Mouse (Mus musculus) intestine, embryonic 15.5 days (tissue): Measurements from ENCODE around the gene Sox3. TPM values are rescaled to one million over a fixed set of nuclear protein-coding genes. Genes with fewer than 3 reads are reported as not detected.

ENCODE experiments used
- ATAC-seq: fragments of 200-750 bp; cut with Nextera tagmentation; 2 replicates; pipeline ENCODE4 v1.8.0; 2017; ENCODE audit warnings: moderate TSS enrichment, moderate library complexity
- H3K27ac ChIP-seq: fragments of 300-500 bp; sonication (generic); 2 replicates; pipeline ENCODE4 v1.5.1; 2015; ENCODE audit warnings: mild to moderate bottlenecking, inconsistent platforms
- H3K27me3 ChIP-seq: fragments of 300-500 bp; sonication (generic); replicated peaks from 2 replicates; pipeline ENCODE4 v1.6.1; 2015; ENCODE audit warnings: inconsistent platforms
- H3K36me3 ChIP-seq: fragments of 300-500 bp; sonication (generic); 2 replicates; pipeline ENCODE4 v1.6.1; 2015; ENCODE audit warnings: inconsistent platforms
- H3K4me1 ChIP-seq: fragments of 300-500 bp; sonication (generic); replicated peaks from 2 replicates; pipeline ENCODE4 v1.6.1; 2015; ENCODE audit warnings: inconsistent platforms
- H3K4me2 ChIP-seq: fragments of 300-500 bp; sonication (generic); replicated peaks from 2 replicates; pipeline ENCODE4 v1.6.1; 2015; ENCODE audit warnings: mild to moderate bottlenecking, inconsistent platforms
- H3K4me3 ChIP-seq: fragments of 300-500 bp; sonication (generic); replicated peaks from 2 replicates; pipeline ENCODE4 v1.5.1; 2015; ENCODE audit warnings: inconsistent platforms
- H3K9ac ChIP-seq: fragments of 300-500 bp; sonication (generic); 2 replicates; pipeline ENCODE4 v1.6.1; 2015; ENCODE audit warnings: inconsistent platforms
- H3K9me3 ChIP-seq: fragments of 300-500 bp; sonication (generic); 2 replicates; pipeline ENCODE4 v1.6.1; 2016; ENCODE audit warnings: inconsistent platforms
- WGBS: fragments of 180-500 bp; shearing (Covaris S2); methylation state at CpG from one replicate; pipeline ENCODE4 v1.1.7; 2015; 5-methylcytosine and 5-hydroxymethylcytosine counted together
- polyA plus RNA-seq: library from polyadenylated mRNA; unstranded; fragments of >200 nt; fragmentation: Nextera tagmentation; extraction: Ambion mirVana; gene quantifications from 2 replicates; pipeline ENCODE4 v1.2.1, GENCODE M21; 2015

Sox3 gene
- polyA plus RNA-seq = not detected in 2 replicates

DNA sequence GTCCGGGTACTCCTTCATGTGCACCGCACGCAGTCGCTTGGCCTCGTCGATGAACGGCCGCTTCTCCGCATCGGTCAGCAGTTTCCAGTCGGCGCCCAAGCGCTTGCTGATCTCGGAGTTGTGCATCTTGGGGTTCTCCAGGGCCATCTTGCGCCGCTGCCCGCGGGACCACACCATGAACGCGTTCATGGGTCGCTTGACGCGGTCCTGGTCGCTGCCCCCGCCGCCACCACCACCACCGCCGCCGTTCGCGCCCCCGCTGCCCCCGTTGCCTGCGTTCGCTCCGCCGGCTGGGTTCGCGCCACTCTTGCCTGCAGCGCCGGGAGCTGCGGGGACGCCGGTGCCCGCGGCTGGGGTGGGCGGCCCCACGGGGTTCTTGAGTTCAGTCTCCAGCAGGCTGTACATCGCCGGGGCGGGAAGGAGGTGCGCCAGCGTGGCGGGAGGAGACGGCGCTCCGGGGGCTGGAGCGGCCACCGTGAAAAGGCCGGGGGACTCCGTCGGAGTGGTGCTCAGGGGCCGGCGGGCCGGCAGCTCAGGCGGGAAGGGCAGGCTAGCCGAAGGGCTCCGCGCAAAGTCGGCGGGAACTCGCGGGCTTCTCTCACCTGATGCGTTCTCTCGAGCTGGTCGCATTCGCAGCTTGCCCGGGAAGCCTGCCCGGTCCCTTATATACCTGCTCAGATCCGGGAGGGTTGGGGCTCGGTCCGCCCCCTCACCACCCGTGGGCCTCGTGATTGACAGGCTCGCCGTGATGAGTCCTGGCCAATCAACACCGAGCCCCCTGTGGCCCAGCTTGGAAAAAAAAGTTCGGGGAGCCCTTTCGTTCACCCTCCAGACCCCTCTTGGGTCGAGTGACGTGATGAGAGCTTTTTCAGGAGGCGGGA lies at the start of gene Sox3:
TSS of gene Sox3 (minus strand) at position 630 of the 881 bp plus-strand sequence.
- Histone ChIP-seq H3K27me3 (peaks cover 57% of the 10 kb centered on the region), H3K27ac (no peak within 1 kb of the TSS), H3K9me3 (no peaks in the 10 kb centered on the region), H3K36me3 (no peaks in the 10 kb centered on the region), H3K4me1 (0 out of 2 replicates have a peak, but pooled peaks cover 3% of the 10 kb centered on the region), H3K4me2 (peak within 1 kb of the TSS; percentile 85), H3K4me3 (peak within 1 kb of the TSS; percentile 41), H3K9ac (no peak within 1 kb of the TSS)
- peak; percentile 31 for ATAC-seq
- 20% methylated on average over 90 of the region's 92 CpGs for WGBS

DNA sequence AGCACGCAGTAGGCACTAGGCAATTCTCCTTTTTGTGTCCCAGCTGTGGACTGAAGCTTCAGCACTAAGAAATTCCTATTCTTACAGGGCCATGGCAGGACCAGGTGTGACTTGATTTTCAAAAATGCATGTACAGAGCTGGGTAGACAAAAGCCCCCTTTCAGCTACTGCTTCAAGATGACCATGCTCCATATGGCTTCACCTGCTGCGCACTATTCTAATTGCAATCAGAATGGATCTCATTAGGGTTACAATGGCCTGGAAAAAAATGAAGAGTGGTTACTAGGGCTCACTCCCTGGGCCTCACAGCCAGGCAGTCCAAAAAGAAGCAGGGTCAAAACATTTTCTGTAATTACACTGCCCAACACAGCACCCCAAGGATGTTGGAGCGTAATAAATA lies 47.0 kb upstream of the Sox3 start:
- ATAC-seq = no peak
- no peak overlapping the region for H3K9ac ChIP-seq

DNA sequence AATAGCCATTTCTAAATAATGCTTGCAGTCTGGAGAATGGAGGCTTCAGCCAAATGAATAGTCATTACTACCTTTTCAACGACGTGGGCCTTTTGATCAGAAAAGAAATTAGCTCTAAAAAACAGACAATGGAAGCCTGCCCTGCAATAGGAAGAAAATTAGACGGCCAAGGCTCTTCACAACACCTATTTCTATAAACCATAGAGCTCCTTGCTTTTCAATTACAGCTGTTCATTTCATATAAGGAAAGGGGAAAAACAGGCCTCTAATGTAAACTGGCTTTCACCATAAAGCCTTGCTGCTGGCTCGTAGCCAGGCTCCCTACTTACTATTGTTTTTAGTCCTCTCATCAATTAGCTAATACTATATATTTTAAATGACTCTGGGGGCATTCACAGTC lies 6.3 kb upstream of the Sox3 start:
- WGBS = 40% methylated on average over 4 of the region's 4 CpGs
- Histone ChIP-seq H3K4me1 (no peaks in the 10 kb centered on the region), H3K27me3 (peaks cover 23% of the 10 kb centered on the region)

More for the DNA sequence above, 47.0 kb upstream of the Sox3 start:
- Histone ChIP-seq H3K4me3 (no peak overlapping the region), H3K36me3 (no peaks in the 10 kb centered on the region), H3K4me2 (no peak overlapping the region), H3K4me1 (no peaks in the 10 kb centered on the region), H3K9me3 (no peaks in the 10 kb centered on the region), H3K27ac (no peak overlapping the region), H3K27me3 (no peaks in the 10 kb centered on the region)
- WGBS = 88% methylated on average over 3 of the region's 3 CpGs

DNA sequence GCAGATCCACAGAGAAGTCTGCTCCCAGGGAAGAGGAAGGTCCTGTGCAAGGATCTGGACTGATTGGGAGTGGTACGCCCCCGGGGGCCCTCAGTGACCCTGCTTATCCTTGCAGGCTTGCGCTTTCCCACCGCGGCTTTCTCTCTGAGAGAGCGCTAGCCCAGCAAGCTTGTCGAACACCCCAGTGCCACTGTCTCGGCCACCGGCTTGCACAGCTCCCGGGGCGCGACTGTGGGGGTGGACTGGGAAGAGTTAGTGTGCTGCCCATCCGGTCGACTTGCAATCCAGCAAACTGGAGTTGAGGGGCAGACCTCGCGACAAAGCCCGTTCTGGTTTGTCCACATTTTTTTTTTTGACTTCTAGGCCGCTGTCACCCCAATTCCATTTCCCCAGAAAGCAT lies 5.4 kb upstream of the Sox3 start:
- H3K27me3 ChIP-seq = peaks cover 33% of the 10 kb centered on the region
- H3K9ac ChIP-seq = no peak overlapping the region
- H3K4me2 ChIP-seq = no peak overlapping the region
- WGBS = 15% methylated on average over 18 of the region's 18 CpGs
- no peaks in the 10 kb centered on the region for H3K36me3 ChIP-seq
- no peak for ATAC-seq
- no peaks in the 10 kb centered on the region for H3K9me3 ChIP-seq
- H3K27ac ChIP-seq = no peak overlapping the region
- no peaks in the 10 kb centered on the region for H3K4me1 ChIP-seq
- H3K4me3 ChIP-seq = no peak overlapping the region

More for the DNA sequence above, 6.3 kb upstream of the Sox3 start:
- no peak overlapping the region for H3K4me3 ChIP-seq
- H3K9me3 ChIP-seq = no peaks in the 10 kb centered on the region
- no peak overlapping the region for H3K4me2 ChIP-seq
- no peaks in the 10 kb centered on the region for H3K36me3 ChIP-seq
- no peak overlapping the region for H3K27ac ChIP-seq
- no peak for ATAC-seq
- no peak overlapping the region for H3K9ac ChIP-seq

DNA sequence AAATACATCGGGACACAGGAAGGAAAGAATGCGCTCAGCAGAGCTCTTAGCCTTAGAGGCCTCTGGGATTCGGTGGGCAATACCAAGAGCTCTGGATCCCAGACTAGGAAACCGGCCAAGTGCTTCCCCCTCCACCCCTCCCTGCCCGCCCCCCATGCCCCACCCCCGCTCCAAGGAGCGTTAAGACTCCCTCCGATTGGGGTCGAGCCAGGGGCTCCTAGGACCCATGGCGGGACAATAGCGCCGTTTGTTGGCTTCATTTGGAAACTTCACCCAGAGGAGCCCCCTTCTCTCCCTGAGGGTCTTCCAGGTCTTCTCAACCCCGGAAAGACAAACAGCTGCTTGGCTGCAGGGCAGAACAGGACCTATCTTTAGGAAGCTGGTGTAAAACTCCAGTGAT lies 3.1 kb upstream of the Sox3 start:
- H3K9ac ChIP-seq = no peak overlapping the region
- no peak overlapping the region for H3K4me2 ChIP-seq
- peaks cover 50% of the 10 kb centered on the region for H3K27me3 ChIP-seq
- no peaks in the 10 kb centered on the region for H3K9me3 ChIP-seq
- H3K4me1 ChIP-seq = 0 out of 2 replicates have a peak, but pooled peaks cover 3% of the 10 kb centered on the region
- H3K4me3 ChIP-seq = no peak overlapping the region
- ATAC-seq = no peak
- WGBS = 13% methylated on average over 12 of the region's 13 CpGs
- no peaks in the 10 kb centered on the region for H3K36me3 ChIP-seq
- H3K27ac ChIP-seq = no peak overlapping the region

DNA sequence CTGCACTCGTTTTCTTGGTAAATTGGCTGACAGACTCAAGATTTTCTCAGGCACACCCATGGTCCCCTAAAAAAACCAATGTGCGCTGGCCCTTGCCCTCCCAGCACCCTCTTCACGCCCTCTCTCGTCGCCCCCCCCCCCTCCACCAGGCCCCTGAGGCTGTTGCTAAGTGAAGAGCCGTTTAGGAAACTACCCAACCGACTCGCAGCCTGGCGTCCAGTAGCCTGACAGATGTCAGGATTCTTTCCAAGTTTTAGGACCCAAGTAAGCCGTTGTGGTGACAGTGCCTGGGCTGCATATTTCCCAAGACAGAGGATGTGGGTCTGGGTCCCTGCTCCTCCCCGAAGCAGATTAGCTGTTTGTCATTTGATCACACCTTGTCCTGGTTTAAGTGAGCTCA lies 2.2 kb upstream of the Sox3 start:
- Histone ChIP-seq H3K4me2 (no peak overlapping the region), H3K27me3 (peaks cover 53% of the 10 kb centered on the region), H3K9ac (no peak overlapping the region), H3K27ac (no peak overlapping the region), H3K4me1 (0 out of 2 replicates have a peak, but pooled peaks cover 3% of the 10 kb centered on the region), H3K9me3 (no peaks in the 10 kb centered on the region), H3K36me3 (no peaks in the 10 kb centered on the region), H3K4me3 (no peak overlapping the region)
- ATAC-seq = no peak
- 13% methylated on average over 11 of the region's 11 CpGs for WGBS

DNA sequence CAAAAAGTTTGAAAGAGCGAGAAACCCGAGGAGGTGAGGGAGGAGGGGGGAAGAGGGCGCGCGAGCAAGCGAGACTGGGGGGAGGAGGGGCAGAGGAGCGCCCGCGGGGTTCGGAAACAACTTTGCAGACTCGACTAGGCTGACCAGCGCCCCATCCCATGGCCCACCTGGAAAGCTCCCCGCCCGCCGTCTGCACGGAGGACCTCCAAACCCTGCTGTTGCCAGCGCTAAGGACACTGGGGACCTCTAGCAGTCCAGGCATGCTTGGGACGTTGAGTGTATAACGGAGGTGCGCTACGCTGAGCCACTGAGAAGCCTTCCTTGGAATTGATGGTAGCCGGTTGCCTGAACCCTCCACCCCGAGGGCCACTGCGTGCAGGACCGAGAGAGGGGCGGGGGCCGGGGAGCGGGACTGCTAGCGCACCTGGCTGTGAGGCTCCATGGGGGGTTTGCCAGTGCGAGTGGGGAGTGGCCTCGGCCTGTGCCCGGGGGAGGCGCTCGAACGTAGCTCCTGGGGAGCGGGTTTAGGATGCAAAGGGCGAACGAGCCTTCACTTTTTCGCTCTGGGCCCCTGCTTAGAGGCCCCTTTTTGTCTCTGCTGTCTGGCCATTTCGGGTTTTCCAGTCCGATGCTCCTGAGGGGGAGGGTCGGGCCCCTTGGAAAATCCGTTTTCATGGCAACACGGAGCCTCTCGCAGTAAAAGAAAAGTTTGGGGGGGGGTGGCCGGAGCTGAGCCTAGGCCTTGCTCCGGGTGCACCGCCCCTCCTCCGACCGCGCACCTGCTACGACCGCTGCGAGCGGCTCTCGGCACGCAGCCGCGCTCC lies 702 bp upstream of the Sox3 start:
- peak overlapping the region; percentile 85 for H3K4me2 ChIP-seq
- H3K36me3 ChIP-seq = no peaks in the 10 kb centered on the region
- H3K27ac ChIP-seq = no peak overlapping the region
- no peaks in the 10 kb centered on the region for H3K9me3 ChIP-seq
- no peak overlapping the region for H3K9ac ChIP-seq
- 0 out of 2 replicates have a peak, but pooled peaks cover 3% of the 10 kb centered on the region for H3K4me1 ChIP-seq
- WGBS = 18% methylated on average over 55 of the region's 59 CpGs
- ATAC-seq = peak; percentile 56
- peak overlapping the region; percentile 10; the same call in 1 of the 2 replicates for H3K4me3 ChIP-seq
- peaks cover 54% of the 10 kb centered on the region for H3K27me3 ChIP-seq

DNA sequence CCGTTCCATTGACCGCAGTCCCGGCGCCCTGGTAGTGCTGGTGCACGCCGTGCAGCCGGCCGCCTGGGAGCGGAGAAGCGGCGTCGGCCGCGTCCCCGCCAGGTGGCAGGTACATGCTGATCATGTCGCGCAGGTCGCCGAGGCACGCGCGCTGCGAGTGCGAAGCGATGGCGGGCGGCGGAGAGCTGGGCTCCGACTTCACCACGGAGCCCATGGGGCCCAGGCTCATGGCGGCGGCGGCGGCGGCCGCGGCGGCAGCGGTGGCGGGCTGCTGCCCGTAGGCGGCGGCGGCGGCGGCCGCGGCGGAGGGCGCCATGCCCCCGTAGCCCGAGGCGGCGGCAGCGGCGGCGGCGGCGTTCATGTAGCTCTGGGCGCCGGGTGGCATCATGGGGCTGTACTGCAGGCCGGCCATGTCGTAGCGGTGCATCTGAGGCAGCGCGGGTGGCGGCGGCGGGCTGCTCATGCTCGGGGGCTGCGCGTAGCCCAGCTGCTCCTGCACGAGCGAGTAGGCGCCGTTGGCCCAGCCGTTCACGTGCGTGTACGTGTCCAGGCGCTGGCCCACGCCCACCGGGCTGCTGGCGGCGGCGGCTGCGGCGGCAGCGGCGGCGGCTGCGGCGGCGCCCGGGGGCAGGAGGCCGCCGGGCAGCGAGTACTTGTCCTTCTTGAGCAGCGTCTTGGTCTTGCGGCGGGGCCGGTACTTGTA lies 981 bp downstream of the Sox3 start:
- H3K27ac ChIP-seq = no peak overlapping the region
- peak overlapping the region; percentile 85 for H3K4me2 ChIP-seq
- 0 out of 2 replicates have a peak overlapping the region, but pooled peaks have one; percentile 10 for H3K9ac ChIP-seq
- ATAC-seq = peak; percentile 66
- H3K27me3 ChIP-seq = peaks cover 56% of the 10 kb centered on the region
- no peaks in the 10 kb centered on the region for H3K9me3 ChIP-seq
- no peaks in the 10 kb centered on the region for H3K36me3 ChIP-seq
- peak overlapping the region; percentile 41 for H3K4me3 ChIP-seq
- WGBS = 21% methylated on average over 69 of the region's 102 CpGs
- 0 out of 2 replicates have a peak, but pooled peaks cover 3% of the 10 kb centered on the region for H3K4me1 ChIP-seq

DNA sequence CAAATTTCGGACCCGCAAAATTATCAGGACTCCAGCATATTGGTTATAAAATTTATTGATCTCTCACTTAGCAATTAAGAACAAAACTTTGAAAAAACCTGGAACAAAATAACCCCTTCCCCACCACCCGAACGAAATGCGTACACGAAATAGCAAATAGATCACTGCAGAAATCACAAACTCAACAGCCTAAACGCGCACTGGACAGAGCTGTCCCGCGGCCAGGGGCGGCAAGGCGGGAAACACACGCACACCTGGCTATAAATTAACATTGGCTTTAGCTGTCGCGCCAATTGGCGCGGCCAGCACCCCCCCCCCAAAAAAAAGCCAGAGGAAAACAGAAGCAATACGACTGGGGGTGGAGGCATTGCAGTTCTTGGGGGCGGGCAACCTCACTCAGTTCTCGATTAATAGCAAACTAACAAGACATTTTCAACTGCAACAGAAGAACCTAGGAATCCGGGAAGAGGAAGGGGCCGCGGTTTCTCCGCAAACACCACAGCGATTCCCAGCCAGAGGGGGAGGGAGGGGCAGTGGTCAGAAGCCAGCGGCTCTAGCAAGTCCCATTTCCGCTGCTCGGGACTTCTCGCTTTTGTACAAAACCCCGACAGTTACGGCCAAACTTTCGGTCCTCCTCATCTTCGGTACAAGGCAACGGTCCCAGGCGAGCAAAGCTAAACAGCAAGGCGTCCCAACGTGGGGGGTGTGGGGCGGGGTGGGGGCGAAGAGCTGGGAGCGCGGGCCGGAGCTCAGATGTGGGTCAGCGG lies 1.7 kb downstream of the Sox3 start:
- peaks cover 49% of the 10 kb centered on the region for H3K27me3 ChIP-seq
- 20% methylated on average over 43 of the region's 43 CpGs for WGBS
- ATAC-seq = no peak; the same call in 1 of the 2 replicates

DNA sequence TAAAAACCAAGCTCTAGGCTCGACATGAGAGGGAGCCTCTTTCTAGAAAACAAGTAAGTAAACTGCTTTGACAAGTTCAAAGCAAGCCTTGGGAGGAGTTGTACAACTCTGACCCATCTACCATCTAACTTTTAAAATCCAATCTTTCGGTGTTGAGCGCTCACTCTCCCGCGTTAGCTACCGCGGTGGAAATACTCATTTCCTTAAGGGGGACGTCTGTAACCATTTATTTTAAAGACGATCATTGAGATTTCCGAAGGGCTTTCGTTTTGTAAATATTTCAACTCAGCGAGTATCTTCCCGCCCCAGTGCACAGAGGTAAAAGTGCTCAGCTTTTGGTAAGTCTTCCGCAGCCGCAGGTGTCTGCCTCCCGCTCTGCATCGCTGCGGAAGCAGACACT lies 2.6 kb downstream of the Sox3 start:
- Histone ChIP-seq H3K4me2 (0 out of 2 replicates have a peak overlapping the region, but pooled peaks have one; percentile 22), H3K9ac (no peak overlapping the region), H3K9me3 (no peaks in the 10 kb centered on the region), H3K4me3 (no peak overlapping the region), H3K27ac (no peak overlapping the region), H3K36me3 (no peaks in the 10 kb centered on the region), H3K4me1 (0 out of 2 replicates have a peak, but pooled peaks cover 3% of the 10 kb centered on the region), H3K27me3 (peaks cover 46% of the 10 kb centered on the region)
- no peak for ATAC-seq
- WGBS = 18% methylated on average over 18 of the region's 18 CpGs

More for the DNA sequence above, 1.7 kb downstream of the Sox3 start:
- peak overlapping the region; percentile 41 for H3K4me3 ChIP-seq
- no peaks in the 10 kb centered on the region for H3K9me3 ChIP-seq
- 0 out of 2 replicates have a peak, but pooled peaks cover 3% of the 10 kb centered on the region for H3K4me1 ChIP-seq
- H3K4me2 ChIP-seq = peak overlapping the region; percentile 85
- H3K9ac ChIP-seq = no peak overlapping the region
- H3K36me3 ChIP-seq = no peaks in the 10 kb centered on the region
- no peak overlapping the region for H3K27ac ChIP-seq

DNA sequence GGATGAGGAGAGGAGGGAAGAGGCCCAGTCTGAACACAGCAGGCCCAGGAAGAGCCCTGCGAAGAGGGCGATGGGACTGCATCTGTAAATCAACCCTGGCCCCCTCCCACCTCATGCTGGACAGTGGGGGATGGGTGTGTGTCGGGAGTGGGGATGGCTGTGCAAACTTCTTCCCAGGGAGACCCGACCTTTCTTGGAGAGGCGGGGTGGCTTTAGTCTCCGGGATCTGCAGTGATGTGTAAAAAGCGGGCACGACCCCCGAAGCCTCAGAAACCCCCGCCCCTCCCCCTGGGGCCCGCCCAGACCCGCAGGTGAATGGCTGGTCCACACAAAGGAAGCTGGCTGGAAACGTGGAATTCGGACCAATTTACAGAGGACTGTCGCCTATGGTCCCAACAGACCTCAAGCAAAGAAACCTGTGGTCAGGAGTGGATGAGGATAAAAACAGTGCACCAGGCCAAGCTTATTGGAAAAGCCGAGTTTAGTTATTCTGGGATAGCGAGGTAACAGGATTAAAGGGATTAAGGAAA lies 3.2 kb downstream of the Sox3 start:
- Histone ChIP-seq H3K36me3 (no peaks in the 10 kb centered on the region), H3K9me3 (no peaks in the 10 kb centered on the region), H3K4me2 (no peak overlapping the region), H3K4me1 (0 out of 2 replicates have a peak, but pooled peaks cover 3% of the 10 kb centered on the region), H3K27ac (no peak overlapping the region), H3K9ac (no peak overlapping the region), H3K4me3 (no peak overlapping the region), H3K27me3 (peaks cover 43% of the 10 kb centered on the region)
- WGBS = 14% methylated on average over 17 of the region's 17 CpGs
- ATAC-seq = no peak
